Mouse (Mus musculus) spleen, adult 2 months (tissue): ENCODE measurements at regions not wholly inside any gene's neighbourhood (a gene's known extent, or its start where the extent isn't known, plus 50 kb on each side); places are given as distances from the start of the nearest gene placed in this dataset.

Experiments
- CTCF ChIP-seq: fragments of 200-500 bp; IDR thresholded peaks from 2 replicates; pipeline ENCODE4 v1.5.1; 2011; ENCODE audit warnings: mild to moderate bottlenecking, inconsistent platforms; ENCODE audit not compliant: insufficient read depth, insufficient read length, insufficient replicate concordance; ENCODE audit errors: extremely low read depth
- POLR2A ChIP-seq: fragments of 200-500 bp; IDR thresholded peaks from 2 replicates; pipeline ENCODE4 v1.6.1; 2011; ENCODE audit warnings: low read depth, low read length, inconsistent platforms

- no peak for TF ChIP-seq CTCF
- no peak for TF ChIP-seq POLR2A
These were observed 79.4 kb upstream of the Klf13 start for GRCm38 (mm10) chr7:64018107-64018506.
